Mouse (Mus musculus) small intestine, adult 2 months (tissue): ENCODE measurements around the gene Slc34a3. TPM values are rescaled to one million over a fixed set of nuclear protein-coding genes. Genes with fewer than 3 reads are reported as not detected.

Source experiments
- H3K27ac ChIP-seq: fragments of 200-500 bp; 2 replicates; pipeline ENCODE4 v1.5.1; 2012; ENCODE audit warnings: low read depth, low read length, control low read depth, inconsistent platforms; ENCODE audit not compliant: insufficient read depth
- H3K27me3 ChIP-seq: fragments of 200-500 bp; 2 replicates; pipeline ENCODE4 v1.6.1; 2012; ENCODE audit warnings: mild to moderate bottlenecking, moderate library complexity, low read length, inconsistent platforms; ENCODE audit not compliant: control insufficient read depth, insufficient read depth
- H3K36me3 ChIP-seq: fragments of 200-500 bp; 2 replicates; pipeline ENCODE4 v1.6.1; 2012; ENCODE audit warnings: mild to moderate bottlenecking, low read length, control low read depth, inconsistent platforms; ENCODE audit not compliant: control insufficient read depth, insufficient read depth
- H3K4me1 ChIP-seq: fragments of 200-500 bp; 2 replicates; pipeline ENCODE4 v1.6.1; 2012; ENCODE audit warnings: low read length, inconsistent platforms, mixed read lengths; ENCODE audit not compliant: control insufficient read depth, insufficient read depth, insufficient read length
- H3K4me3 ChIP-seq: fragments of 200-500 bp; 2 replicates; pipeline ENCODE4 v1.5.1; 2012; ENCODE audit warnings: low read depth, mild to moderate bottlenecking, control low read depth, inconsistent platforms, low read length, moderate library complexity
- CTCF ChIP-seq: fragments of 200-500 bp; IDR thresholded peaks from 2 replicates; pipeline ENCODE4 v1.5.1; 2012; ENCODE audit warnings: low read depth, mild to moderate bottlenecking, control low read depth, inconsistent platforms, low read length, moderate library complexity, mixed read lengths; ENCODE audit not compliant: insufficient replicate concordance, insufficient read length; ENCODE audit errors: extremely low read depth
- POLR2A ChIP-seq: fragments of 200-500 bp; IDR thresholded peaks from 2 replicates; pipeline ENCODE4 v1.6.1; 2012; ENCODE audit warnings: low read depth, mild to moderate bottlenecking, control low read depth, inconsistent platforms, low read length, moderate library complexity
- WGBS: fragments of 180-500 bp; shearing (Covaris S2); methylation state at CpG from one replicate; pipeline ENCODE4 v1.1.7; 2018; 5-methylcytosine and 5-hydroxymethylcytosine counted together
- polyA plus RNA-seq: library from polyadenylated mRNA; depleted of rRNA; stranded (reverse); fragments of >200 nt; gene quantifications from 2 replicates; pipeline ENCODE4 v1.2.3, GENCODE M21; 2012; rRNA removed

Slc34a3 gene
- polyA plus RNA-seq, 1 experiment = 5.6 TPM

DNA sequence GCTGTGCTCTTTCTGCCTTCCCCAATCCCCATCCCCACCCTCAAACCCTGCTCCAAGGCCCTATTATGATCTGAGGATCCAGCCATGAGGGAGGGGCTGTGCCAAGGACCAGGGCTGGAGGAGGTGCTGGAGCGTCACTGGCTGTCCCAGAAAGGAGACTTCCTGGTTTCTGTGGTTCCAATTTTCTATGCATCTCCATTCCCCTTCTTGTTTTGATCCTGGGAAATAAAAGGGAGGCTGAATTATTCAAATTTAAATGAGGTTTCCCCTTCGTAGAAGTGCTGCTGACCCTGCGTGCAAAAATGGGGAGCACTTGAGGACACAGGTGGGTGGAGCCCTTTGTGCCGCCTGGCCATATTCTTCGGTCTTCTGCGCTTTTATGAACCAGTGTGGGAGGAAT lies 51.5 kb downstream of the Slc34a3 start:
- 11% methylated on average over 6 of the region's 6 CpGs for WGBS
- TF ChIP-seq CTCF (no peak), POLR2A (no peak)
- no peak overlapping the region for H3K27ac ChIP-seq
- H3K27me3 ChIP-seq = no peaks in the 10 kb centered on the region
- no peaks in the 10 kb centered on the region for H3K36me3 ChIP-seq
- peak overlapping the region; percentile 49 for H3K4me3 ChIP-seq
- peaks cover 28% of the 10 kb centered on the region for H3K4me1 ChIP-seq

DNA sequence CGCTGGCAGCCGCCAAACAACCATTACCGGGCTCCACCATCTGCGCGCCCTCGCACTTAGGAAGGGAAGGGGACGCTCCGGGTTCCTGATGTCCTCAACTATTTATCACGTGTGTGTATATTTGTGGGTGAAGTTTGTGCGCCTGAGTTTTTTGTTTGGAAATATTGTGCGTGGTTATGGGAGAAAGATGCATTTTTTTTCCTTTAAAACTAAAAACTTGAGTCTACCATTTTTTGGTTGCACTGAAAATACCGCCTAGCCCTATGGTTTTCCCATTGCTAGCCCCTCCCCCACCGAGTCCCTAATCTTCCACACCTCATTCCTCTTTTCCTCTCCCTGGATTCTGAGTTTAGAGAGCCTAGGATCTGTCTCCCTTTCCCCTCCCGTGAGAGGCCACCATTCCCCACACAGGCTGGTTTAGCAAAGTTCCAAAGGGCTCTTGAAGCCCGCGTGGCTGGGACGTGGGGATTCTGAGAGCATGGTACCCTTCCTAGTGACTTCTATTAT lies 52.2 kb downstream of the Slc34a3 start:
- peaks cover 35% of the 10 kb centered on the region for H3K4me1 ChIP-seq
- no peaks in the 10 kb centered on the region for H3K36me3 ChIP-seq
- H3K4me3 ChIP-seq = peak overlapping the region; percentile 83
- H3K27ac ChIP-seq = peak overlapping the region; percentile 22; the same call in 1 of the 2 replicates
- no peaks in the 10 kb centered on the region for H3K27me3 ChIP-seq
- WGBS = 1% methylated on average over 17 of the region's 17 CpGs
- no peak for TF ChIP-seq POLR2A
- no peak for TF ChIP-seq CTCF

DNA sequence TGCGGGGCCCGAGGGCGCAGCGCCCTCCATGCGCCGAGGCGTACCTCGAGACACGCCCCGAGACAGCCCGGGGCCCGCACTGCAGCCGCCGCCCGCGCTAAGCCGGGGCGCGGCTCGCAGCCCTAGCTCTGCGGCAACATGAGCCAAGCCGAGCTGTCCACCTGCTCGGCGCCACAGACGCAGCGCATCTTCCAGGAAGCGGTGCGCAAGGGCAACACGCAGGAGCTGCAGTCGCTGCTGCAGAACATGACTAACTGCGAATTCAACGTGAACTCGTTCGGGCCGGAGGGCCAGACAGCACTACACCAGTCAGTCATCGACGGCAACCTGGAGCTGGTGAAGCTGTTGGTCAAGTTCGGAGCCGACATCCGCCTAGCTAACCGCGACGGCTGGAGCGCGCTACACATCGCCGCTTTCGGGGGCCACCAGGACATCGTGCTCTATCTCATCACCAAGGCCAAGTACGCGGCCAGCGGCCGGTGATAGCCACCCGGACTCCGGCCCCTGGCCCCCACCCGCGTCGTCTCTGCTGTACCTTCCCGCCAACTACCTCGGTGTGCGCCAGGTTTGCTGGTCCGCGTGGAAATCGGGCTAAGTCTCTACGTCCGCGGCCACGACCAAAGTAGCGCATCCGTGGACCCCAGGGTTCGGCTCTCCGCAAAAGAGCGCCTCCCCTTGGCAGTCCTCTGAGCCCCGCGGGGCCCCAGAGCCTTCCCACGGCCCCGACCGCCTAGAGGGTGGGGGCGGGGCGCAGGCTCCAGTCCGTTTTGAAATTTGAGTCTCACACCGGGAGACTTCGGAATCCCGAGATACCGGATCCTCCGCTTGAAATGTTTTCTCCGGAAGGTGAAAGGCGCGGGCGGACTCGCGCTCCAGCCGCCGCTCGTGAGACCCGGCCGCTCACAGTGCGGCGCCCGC lies 52.9 kb downstream of the Slc34a3 start:
- no peaks in the 10 kb centered on the region for H3K27me3 ChIP-seq
- TF ChIP-seq CTCF (no peak), POLR2A (no peak)
- under 1% methylated on average over 100 of the region's 100 CpGs for WGBS
- H3K36me3 ChIP-seq = no peaks in the 10 kb centered on the region
- peak overlapping the region; percentile 83 for H3K4me3 ChIP-seq
- H3K27ac ChIP-seq = peak overlapping the region; percentile 90
- peaks cover 40% of the 10 kb centered on the region for H3K4me1 ChIP-seq

DNA sequence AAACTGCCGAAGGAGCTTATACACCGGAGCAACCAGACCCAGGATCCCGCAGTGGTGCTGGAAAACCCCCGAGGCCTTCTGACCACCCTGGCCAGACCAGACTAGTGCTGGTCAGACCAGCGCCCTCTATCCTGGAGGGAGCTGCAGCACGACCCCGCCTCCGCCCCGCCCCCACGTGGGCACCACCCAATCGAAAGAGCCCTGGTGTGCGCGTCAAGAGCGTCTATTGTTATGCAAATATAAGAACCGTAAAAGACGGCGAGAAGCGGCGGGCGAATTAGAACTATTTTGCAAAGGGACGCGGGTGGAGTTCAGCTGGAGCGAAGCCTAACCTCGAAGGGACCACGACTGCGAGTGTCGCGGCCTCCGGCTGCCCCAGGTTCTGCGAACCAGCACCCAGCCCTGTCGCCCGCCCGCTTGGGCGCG lies 53.7 kb downstream of the Slc34a3 start, which contains the start of gene Nrarp:
Gene Nrarp, plus strand, starts transcription at position 281 of the 426 bp plus-strand sequence.
- peak within 1 kb of the TSS; percentile 83 for H3K4me3 ChIP-seq
- WGBS = 1% methylated on average over 35 of the region's 35 CpGs
- peaks cover 42% of the 10 kb centered on the region for H3K4me1 ChIP-seq
- H3K27me3 ChIP-seq = no peaks in the 10 kb centered on the region
- H3K27ac ChIP-seq = peak within 1 kb of the TSS; percentile 90
- TF ChIP-seq POLR2A = peak; percentile 83; the same call in 1 of the 2 replicates
- TF ChIP-seq CTCF = peak; percentile 44; the same call in 1 of the 2 replicates
- no peaks in the 10 kb centered on the region for H3K36me3 ChIP-seq

DNA sequence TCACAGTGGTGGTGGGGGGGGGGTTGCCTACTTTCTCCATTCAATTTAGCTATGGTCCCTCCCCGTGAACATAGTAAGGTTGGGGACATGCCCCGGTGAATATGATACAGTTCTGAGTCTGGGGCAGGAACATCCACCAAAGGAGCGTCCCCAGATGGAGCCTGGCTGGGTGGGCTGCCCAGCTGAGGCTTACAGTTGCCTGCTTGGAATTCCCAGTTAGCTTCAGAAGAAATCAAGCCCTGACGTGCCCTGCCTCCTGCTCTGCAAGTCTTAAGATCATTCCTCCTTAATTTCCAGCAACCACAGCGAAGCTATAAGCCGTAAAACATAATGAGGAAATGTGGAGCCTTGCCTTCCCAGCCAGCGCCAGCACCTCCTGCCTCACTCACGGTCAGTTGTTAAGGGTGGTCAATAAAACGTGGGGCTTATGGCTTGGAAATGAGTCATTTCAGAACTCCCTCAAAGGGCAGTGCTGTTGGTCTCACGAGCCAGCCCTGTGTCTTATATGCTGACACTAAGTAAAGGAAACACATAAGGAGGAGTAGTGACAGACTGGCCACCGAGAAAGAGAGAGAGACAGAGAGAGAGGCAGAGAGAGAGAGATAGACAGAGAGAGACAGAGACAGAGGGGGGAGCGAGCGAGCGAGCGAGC lies 54.5 kb downstream of the Slc34a3 start:
- peak overlapping the region; percentile 68 for H3K27ac ChIP-seq
- TF ChIP-seq POLR2A (no peak), CTCF (no peak)
- H3K4me3 ChIP-seq = peak overlapping the region; percentile 83
- WGBS = 30% methylated on average over 15 of the region's 15 CpGs
- no peaks in the 10 kb centered on the region for H3K36me3 ChIP-seq
- peaks cover 41% of the 10 kb centered on the region for H3K4me1 ChIP-seq
- no peaks in the 10 kb centered on the region for H3K27me3 ChIP-seq

Other genes starting within 250 kb of the Slc34a3 start
- 93.0 and 100 TPM in 2 replicates for gene Nsmf, start 180.0 kb downstream of the Slc34a3 start, polyA plus RNA-seq
- 149 and 281 TPM in 2 replicates for gene Entpd8, start 154.1 kb downstream of the Slc34a3 start, polyA plus RNA-seq
- 14.1 and 15.5 TPM in 2 replicates for gene Noxa1, start 139.2 kb downstream of the Slc34a3 start, polyA plus RNA-seq
- 24.4 and 39.0 TPM in 2 replicates for gene Nrarp, start 53.6 kb downstream of the Slc34a3 start, polyA plus RNA-seq
- gene Tor4a, start 37.5 kb downstream of the Slc34a3 start, polyA plus RNA-seq = 37.3 and 49.3 TPM in 2 replicates
- 21.8 and 37.2 TPM in 2 replicates for gene Nelfb, start 22.9 kb downstream of the Slc34a3 start, polyA plus RNA-seq
- not detected in 2 replicates for gene Stpg3, start 19.7 kb downstream of the Slc34a3 start, polyA plus RNA-seq
- 0.10 TPM in 1 of 2 replicates, not detected in the other for gene Fam166a, start 15.6 kb downstream of the Slc34a3 start, polyA plus RNA-seq
- 481 and 881 TPM in 2 replicates for gene Tubb4b, start 9.7 kb downstream of the Slc34a3 start, polyA plus RNA-seq
- 0.10 TPM in 1 of 2 replicates, not detected in the other for gene Rnf224, start 2.4 kb upstream of the Slc34a3 start, polyA plus RNA-seq
- 7.3 and 145 TPM in 2 replicates for gene Rnf208, start 7.9 kb upstream of the Slc34a3 start, polyA plus RNA-seq
- gene Cysrt1, start 8.1 kb upstream of the Slc34a3 start, polyA plus RNA-seq = 1.7 and 10.7 TPM in 2 replicates
- 15.3 and 45.8 TPM in 2 replicates for gene AL732309.1, start 12.5 kb upstream of the Slc34a3 start, polyA plus RNA-seq
- gene Tmem203, start 21.1 kb upstream of the Slc34a3 start, polyA plus RNA-seq = 29.8 and 51.5 TPM in 2 replicates
- 183 and 436 TPM in 2 replicates for gene Tprn, start 28.3 kb upstream of the Slc34a3 start, polyA plus RNA-seq
- gene Ssna1, start 38.1 kb upstream of the Slc34a3 start, polyA plus RNA-seq = 40.7 and 55.9 TPM in 2 replicates
- gene Anapc2, start 38.1 kb upstream of the Slc34a3 start, polyA plus RNA-seq = 31.0 and 71.6 TPM in 2 replicates
- not detected in 2 replicates for gene Tmem210, start 53.8 kb upstream of the Slc34a3 start, polyA plus RNA-seq
- gene Lrrc26, start 55.6 kb upstream of the Slc34a3 start, polyA plus RNA-seq = 49.7 and 138 TPM in 2 replicates
- 0.34 and 0.63 TPM in 2 replicates for gene Grin1, start 84.8 kb upstream of the Slc34a3 start, polyA plus RNA-seq
- gene Man1b1, start 98.0 kb upstream of the Slc34a3 start, polyA plus RNA-seq = 11.1 and 20.5 TPM in 2 replicates
- 12.5 and 24.4 TPM in 2 replicates for gene Dpp7, start 122.0 kb upstream of the Slc34a3 start, polyA plus RNA-seq
- 130 and 360 TPM in 2 replicates for gene Uap1l1, start 131.3 kb upstream of the Slc34a3 start, polyA plus RNA-seq
- gene Sapcd2, start 138.0 kb upstream of the Slc34a3 start, polyA plus RNA-seq = 15.4 and 28.8 TPM in 2 replicates
- gene Entpd2, start 161.5 kb upstream of the Slc34a3 start, polyA plus RNA-seq = 25.8 and 50.7 TPM in 2 replicates
- gene Npdc1, start 165.0 kb upstream of the Slc34a3 start, polyA plus RNA-seq = 103 and 117 TPM in 2 replicates
- 0.68 and 0.76 TPM in 2 replicates for gene Fut7, start 188.9 kb upstream of the Slc34a3 start, polyA plus RNA-seq
- gene Abca2, start 194.3 kb upstream of the Slc34a3 start, polyA plus RNA-seq = 15.0 and 18.5 TPM in 2 replicates
- 0.38 and 12.0 TPM in 2 replicates for gene Clic3, start 222.5 kb upstream of the Slc34a3 start, polyA plus RNA-seq
- 48.6 and 62.7 TPM in 2 replicates for gene Paxx, start 226.7 kb upstream of the Slc34a3 start, polyA plus RNA-seq
- 0.28 and 0.39 TPM in 2 replicates for gene Ptgds, start 235.7 kb upstream of the Slc34a3 start, polyA plus RNA-seq